Mouse (Mus musculus): ENCODE data around the gene Cntrl.

DNA sequence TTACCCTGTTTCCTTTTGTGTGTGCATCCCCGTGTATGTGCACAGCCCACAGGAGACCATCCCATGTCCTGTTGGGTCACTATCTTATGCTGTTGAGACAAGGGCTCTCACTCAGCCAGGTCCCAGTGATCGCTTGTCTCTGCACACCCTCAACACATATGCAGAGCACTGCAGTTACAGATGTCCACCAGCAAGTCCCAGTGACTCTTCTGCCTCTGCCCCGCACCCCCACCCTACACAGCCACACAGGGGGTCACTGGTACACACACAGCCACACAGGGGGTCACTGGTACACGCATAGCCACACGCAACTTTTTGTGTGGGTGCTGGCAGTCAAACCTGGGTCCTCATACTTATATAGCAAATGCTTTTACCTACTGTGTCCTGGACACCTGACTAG, 54.1 kb downstream of the Cntrl start:
- no peak for TF ChIP-seq EP300 (optimal IDR thresholded peaks at IDR 0.05)
- no peak for TF ChIP-seq CTCF (IDR thresholded peaks at IDR 0.05; ENCODE audit: low read depth)

Measured in stomach, postnatal 0 days (tissue).